In the genomic region with DNA sequence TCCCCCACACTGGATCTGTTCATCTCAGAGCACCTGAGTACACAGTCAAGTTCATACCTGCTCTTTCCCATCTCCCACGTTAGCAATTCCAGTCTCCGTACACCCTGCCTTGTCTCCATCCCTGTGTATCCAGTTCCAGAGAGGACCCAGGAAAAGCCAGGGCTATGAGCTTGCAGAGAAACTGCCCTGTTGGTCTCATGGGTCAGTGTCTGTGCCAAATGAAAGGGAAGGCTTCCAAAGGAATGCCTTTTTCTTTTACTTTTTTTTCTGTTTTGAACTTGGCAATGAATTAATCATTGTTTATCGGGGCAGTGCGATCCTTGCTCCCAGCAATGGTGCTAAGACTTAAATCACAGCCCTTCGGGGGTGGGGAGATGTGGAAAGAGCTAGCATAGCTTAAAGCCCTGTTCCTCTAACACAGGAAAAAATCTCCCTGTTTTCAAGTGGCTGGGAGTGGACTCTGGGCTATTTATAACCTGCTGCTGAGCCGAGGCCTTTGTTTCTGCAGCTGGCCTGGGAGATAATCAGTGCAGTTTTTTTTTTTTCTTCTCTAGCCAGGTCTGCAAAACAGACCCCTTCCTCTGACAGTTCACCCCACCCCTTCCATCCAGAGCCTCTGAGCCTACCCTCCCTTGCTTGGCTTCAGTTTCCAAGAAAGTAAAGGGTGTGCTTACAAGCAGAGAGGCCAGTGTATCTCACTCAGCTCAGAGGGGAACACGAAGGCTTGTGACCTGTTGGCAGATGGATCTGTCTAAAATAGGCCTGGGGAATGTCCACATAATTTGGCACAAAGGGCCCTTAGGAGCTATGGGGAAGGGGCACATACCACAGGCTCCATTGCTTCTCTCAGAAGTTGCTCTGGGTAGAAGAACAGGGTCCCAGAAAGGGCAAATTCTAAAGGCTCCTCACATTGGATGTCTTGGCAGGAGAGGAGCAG, we compare ENCODE assay signal across 8 mouse cellular contexts.
A peak's percentile ranks its signal among the peaks of the same experiment; 100 is the strongest.
DNase-seq lines count a peak whose midpoint lies in the region; ATAC-seq and TF ChIP-seq lines count a peak whose summit lies in the region.

No protein-coding gene starts in this region.

- no peak for TF ChIP-seq POLR2A in embryonic fibroblast, embryonic 13.5 days (IDR thresholded peaks at IDR 0.05; ENCODE audit: low read depth, low read length)

- no peaks in the 10 kb centered on the region for H3K9me3 ChIP-seq in midbrain, embryonic 11.5 days (ENCODE audit: control insufficient read depth, low read length)

- H3K4me3 ChIP-seq in embryonic fibroblast, embryonic 13.5 days (ENCODE audit: insufficient read depth, low read length), result no peak overlapping the region
- H3K4me3 ChIP-seq in midbrain, embryonic 11.5 days (ENCODE audit: low read depth, low read length), result no peak overlapping the region

- no peaks in the 10 kb centered on the region for H3K36me3 ChIP-seq in midbrain, embryonic 11.5 days (ENCODE audit: control insufficient read depth, insufficient read depth, low read length)

- 16% methylated on average over 7 of the region's 7 CpGs for WGBS in midbrain, embryonic 11.5 days

- H3K27ac ChIP-seq in embryonic fibroblast, embryonic 13.5 days (ENCODE audit: insufficient read depth, low read length), result peak overlapping the region; percentile 44
- peak overlapping the region; percentile 62 for H3K27ac ChIP-seq in midbrain, embryonic 11.5 days (ENCODE audit: low read depth, low read length)

- DNase-seq in frontal cortex, postnatal 14 days (ENCODE audit: low spot score in 2 of 2), result no peak
- peak; percentile 62 to 69 for DNase-seq in heart, postnatal 14 days
- DNase-seq in kidney, postnatal 4 days, result peak; percentile 61 to 81
- peak; percentile 93 for DNase-seq in midbrain, embryonic 11.5 days (ENCODE audit: low spot score, missing footprints)
- DNase-seq in yolk sac, embryonic 10.5 days (ENCODE audit: low spot score), result peak; percentile 74
- DNase-seq in spleen, postnatal 10 days (ENCODE audit: low spot score in 2 of 2), result no peak

- H3K4me1 ChIP-seq in embryonic fibroblast, embryonic 13.5 days (ENCODE audit: control insufficient read depth, insufficient read depth, low read length), result peaks cover 4% of the 10 kb centered on the region; the same call in 1 of the 2 replicates
- peaks cover 19% of the 10 kb centered on the region for H3K4me1 ChIP-seq in midbrain, embryonic 11.5 days (ENCODE audit: control insufficient read depth, insufficient read depth, low read length)

- H3K4me2 ChIP-seq in midbrain, embryonic 11.5 days, result peak overlapping the region; percentile 10; the same call in 1 of the 2 replicates

- no peak for TF ChIP-seq CTCF in embryonic fibroblast, embryonic 13.5 days (IDR thresholded peaks at IDR 0.05; ENCODE audit: borderline replicate concordance, insufficient read depth, low read length)

- intact Hi-C loops in heart, postnatal 14 days (cut with DNase I), result no loop called here

- H3K27me3 ChIP-seq in midbrain, embryonic 11.5 days (ENCODE audit: control insufficient read depth, insufficient read depth, low read length), result no peaks in the 10 kb centered on the region

- peak overlapping the region; percentile 39 for H3K9ac ChIP-seq in midbrain, embryonic 11.5 days (ENCODE audit: low read length)

- peak; percentile 64 for ATAC-seq in frontal cortex, adult (ENCODE audit: low TSS enrichment)
- peak; percentile 70 for ATAC-seq in midbrain, embryonic 11.5 days (ENCODE audit: low FRiP score)

Comparison
In these comparisons a context has a peak if more than half of its experiments do, and no peak if none do; other contexts are left out.
1. DNase-seq: peak in heart, postnatal 14 days (2 of 2), kidney, postnatal 4 days (2 of 2), midbrain, embryonic 11.5 days (single experiment) and yolk sac, embryonic 10.5 days (single experiment); none in frontal cortex, postnatal 14 days (0 of 2) and spleen, postnatal 10 days (0 of 2).